Mouse (Mus musculus) forebrain, embryonic 11.5 days (tissue): ENCODE results near the gene Snap91. TPM values are rescaled to one million over a fixed set of nuclear protein-coding genes. Genes with fewer than 3 reads are reported as not detected.

ENCODE experiments used
- ATAC-seq: fragments of 200-750 bp; cut with Nextera tagmentation; replicated peaks from 2 replicates; pipeline ENCODE4 v1.8.0; 2017; ENCODE audit warnings: moderate TSS enrichment; ENCODE audit not compliant: low FRiP score
- DNase-seq: peaks from one replicate; pipeline ENCODE4 v3.0.0-alpha.2; 2017; ENCODE audit warnings: low spot score
- H3K27ac ChIP-seq: fragments of 300-500 bp; sonication (generic); 2 replicates; pipeline ENCODE4 v1.5.1; 2014; ENCODE audit warnings: low read depth, low read length
- H3K27me3 ChIP-seq: fragments of 300-500 bp; sonication (generic); 2 replicates; pipeline ENCODE4 v1.6.1; 2014; ENCODE audit warnings: mild to moderate bottlenecking, low read length, mixed read lengths; ENCODE audit not compliant: control insufficient read depth, insufficient read depth
- H3K36me3 ChIP-seq: fragments of 300-500 bp; sonication (generic); 2 replicates; pipeline ENCODE4 v1.6.1; 2014; ENCODE audit warnings: mild to moderate bottlenecking, low read length, moderate library complexity, mixed read lengths; ENCODE audit not compliant: control insufficient read depth, insufficient read depth
- H3K4me1 ChIP-seq: fragments of 300-500 bp; sonication (generic); replicated peaks from 2 replicates; pipeline ENCODE4 v1.6.1; 2014; ENCODE audit warnings: low read length, mixed read lengths; ENCODE audit not compliant: control insufficient read depth, insufficient read depth
- H3K4me2 ChIP-seq: fragments of 300-500 bp; sonication (generic); 2 replicates; pipeline ENCODE4 v1.6.1; 2014; ENCODE audit warnings: low read depth, mild to moderate bottlenecking, low read length, moderate library complexity, mixed read lengths; ENCODE audit not compliant: severe bottlenecking
- H3K4me3 ChIP-seq: fragments of 300-500 bp; sonication (generic); 2 replicates; pipeline ENCODE4 v1.5.1; 2014; ENCODE audit warnings: low read depth, low read length
- H3K9ac ChIP-seq: fragments of 300-500 bp; sonication (generic); 2 replicates; pipeline ENCODE4 v1.6.1; 2014; ENCODE audit warnings: low read length
- H3K9me3 ChIP-seq: fragments of 300-500 bp; sonication (generic); 2 replicates; pipeline ENCODE4 v1.6.1; 2016; ENCODE audit warnings: low read length, mixed read lengths; ENCODE audit not compliant: control insufficient read depth
- WGBS: fragments of 180-500 bp; shearing (Covaris S2); extraction: QIAGEN DNeasy Blood & Tissue Kit; methylation state at CpG from one replicate; pipeline ENCODE4 v1.1.7; 2014; 5-methylcytosine and 5-hydroxymethylcytosine counted together
- polyA plus RNA-seq: library from polyadenylated mRNA; unstranded; fragments of >200 nt; fragmentation: Nextera tagmentation; extraction: Ambion mirVana; gene quantifications from 2 replicates; pipeline ENCODE4 v1.2.1, GENCODE M21; 2014

Snap91 gene
- polyA plus RNA-seq, 1 experiment from 2014 or later: 8.6 TPM

GRCm38 (mm10) chr9:86717119-86717518, 163.3 kb downstream of the Snap91 start:
- 83% methylated on average over 5 of the region's 5 CpGs for WGBS
- no peak for ATAC-seq
- DNase-seq: no peak
- Histone ChIP-seq H3K4me1 (no peaks in the 10 kb centered on the region), H3K27me3 (no peaks in the 10 kb centered on the region), H3K9me3 (no peaks in the 10 kb centered on the region), H3K4me2 (no peak overlapping the region), H3K27ac (no peak overlapping the region), H3K4me3 (no peak overlapping the region), H3K36me3 (no peaks in the 10 kb centered on the region), H3K9ac (no peak overlapping the region)

- DNase-seq: no peak
- H3K27me3 ChIP-seq: no peaks in the 10 kb centered on the region
- 65% methylated on average over 2 of the region's 2 CpGs for WGBS
Measured at GRCm38 (mm10) chr9:86716540-86716939, 163.9 kb downstream of the Snap91 start.

More at GRCm38 (mm10) chr9:86716540-86716939, 163.9 kb downstream of the Snap91 start:
- no peak overlapping the region for H3K27ac ChIP-seq
- no peak overlapping the region for H3K9ac ChIP-seq
- H3K9me3 ChIP-seq: no peaks in the 10 kb centered on the region
- H3K4me1 ChIP-seq: no peaks in the 10 kb centered on the region
- H3K36me3 ChIP-seq: no peaks in the 10 kb centered on the region
- no peak overlapping the region for H3K4me2 ChIP-seq
- H3K4me3 ChIP-seq: no peak overlapping the region
- ATAC-seq: no peak

Other genes with a start within 250 kb of the Snap91 start
- gene Me1, start 184.7 kb downstream of the Snap91 start, polyA plus RNA-seq: 10.7 and 11.2 TPM in 2 replicates
- gene Prss35, start 137.0 kb downstream of the Snap91 start, polyA plus RNA-seq: 2.0 and 2.3 TPM in 2 replicates
- 1.7 and 1.9 TPM in 2 replicates for gene Ripply2, start 134.9 kb upstream of the Snap91 start, polyA plus RNA-seq
- gene Cyb5r4, start 141.4 kb upstream of the Snap91 start, polyA plus RNA-seq: 105 and 110 TPM in 2 replicates